15 mouse cellular contexts compared by ENCODE assay signal in the genomic region with DNA sequence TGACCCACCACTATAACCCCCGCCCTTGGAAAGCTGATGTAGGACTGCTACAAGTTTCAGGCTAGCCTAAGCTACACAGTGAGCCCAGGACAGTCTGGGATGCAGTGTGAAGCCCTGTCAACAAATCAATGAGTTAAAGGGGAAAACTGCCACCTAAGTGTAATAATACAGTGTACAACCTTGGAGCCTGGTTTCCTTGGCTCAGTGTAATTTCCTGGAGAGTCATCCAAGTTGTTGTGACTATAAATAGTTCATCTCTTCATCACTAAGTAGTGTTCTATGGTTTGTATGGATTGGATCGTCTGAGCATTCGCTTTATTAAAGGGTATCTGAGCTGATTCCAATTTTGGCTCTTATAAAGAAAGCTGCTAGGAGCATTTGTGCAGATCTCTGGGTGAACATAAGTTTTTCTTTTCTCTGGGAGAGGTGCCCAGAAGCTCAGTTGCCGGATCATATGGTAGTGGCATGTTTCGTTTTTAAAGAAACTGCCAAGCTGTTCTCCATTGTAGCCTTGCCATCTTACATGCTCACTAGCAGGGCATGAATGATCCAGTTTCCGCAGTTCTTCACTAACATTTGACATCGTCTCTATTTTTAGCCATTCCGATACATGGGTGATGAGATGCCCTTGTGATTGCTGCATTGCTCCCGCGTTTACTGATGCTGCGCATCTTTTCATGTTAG. TPM values are rescaled to one million over a fixed set of nuclear protein-coding genes. Genes with fewer than 3 reads are reported as not detected.
DNase-seq lines count a peak whose midpoint lies in the region; ATAC-seq lines count a peak whose summit lies in the region.
"Had no signal": no experiment of that assay in that cellular context is flagged by ENCODE, and none has a peak within 500 bp of the region (broad histone marks: within the 10 kb centered on the region; RNA-seq: fewer than 3 reads in every experiment).

No protein-coding gene starts in this region.

- H3K27me3 ChIP-seq in heart, embryonic 16.5 days (ENCODE audit: control insufficient read depth, insufficient read depth, low read length) = no peaks in the 10 kb centered on the region
- no peaks in the 10 kb centered on the region for H3K27me3 ChIP-seq in heart, embryonic 12.5 days (replicated peaks)

- H3K4me3 ChIP-seq in heart, embryonic 16.5 days (ENCODE audit: low read length) = no peak overlapping the region
- H3K4me3 ChIP-seq in heart, embryonic 12.5 days = no peak overlapping the region
- H3K4me3 ChIP-seq: liver, embryonic 12.5 days; megakaryocyte, embryonic 14.5 days had no signal

- peak; percentile 37 for DNase-seq in cerebellum, adult 9-10 months
- DNase-seq in cerebellum, postnatal 4 days (ENCODE audit: low spot score in 2 of 2) = no peak
- DNase-seq in NIH3T3 (ENCODE audit: low read depth) = peak; percentile 24
- peak; percentile 61 to 91 for DNase-seq in layer of hippocampus, postnatal 14 days (ENCODE audit: low spot score in 2 of 2)
- no peak for DNase-seq in thymus, postnatal 10 days (ENCODE audit: low spot score in 2 of 2)
- DNase-seq in gastrocnemius, postnatal 14 days = no peak
- DNase-seq: kidney, postnatal 25 days had no signal

- no peaks in the 10 kb centered on the region for H3K36me3 ChIP-seq in heart, embryonic 16.5 days (ENCODE audit: control insufficient read depth, insufficient read depth)
- H3K36me3 ChIP-seq in heart, embryonic 12.5 days = no peaks in the 10 kb centered on the region
- H3K36me3 ChIP-seq: liver, embryonic 12.5 days had no signal

- 43% methylated on average over 11 of the region's 11 CpGs for WGBS in heart, embryonic 16.5 days
- WGBS in heart, embryonic 12.5 days = 62% methylated on average over 11 of the region's 11 CpGs

- peak overlapping the region; percentile 74 for H3K27ac ChIP-seq in heart, embryonic 16.5 days (ENCODE audit: low read length)
- no peak overlapping the region for H3K27ac ChIP-seq in heart, embryonic 12.5 days (ENCODE audit: poor library complexity, severe bottlenecking)
- H3K27ac ChIP-seq: liver, embryonic 12.5 days had no signal

- peak overlapping the region; percentile 21; the same call in 1 of the 2 replicates for H3K9ac ChIP-seq in heart, embryonic 16.5 days (ENCODE audit: low read length)
- no peak overlapping the region for H3K9ac ChIP-seq in heart, embryonic 12.5 days
- H3K9ac ChIP-seq: liver, embryonic 12.5 days had no signal

- 0 out of 2 replicates have a peak, but pooled peaks have one; percentile 63 for ATAC-seq in heart, embryonic 16.5 days (replicated peaks; ENCODE audit: extremely low read depth, insufficient read depth, low FRiP score)
- no peak for ATAC-seq in heart, embryonic 12.5 days (ENCODE audit: insufficient number of reproducible peaks, low FRiP score)
- ATAC-seq: liver, embryonic 12.5 days had no signal

- intact Hi-C loops in gastrocnemius, postnatal 14 days (cut with DNase I; ENCODE audit: low total_unique reads) = no loop called here

- H3K9me3 ChIP-seq in heart, embryonic 16.5 days (replicated peaks; ENCODE audit: control insufficient read depth, low read length) = no peaks in the 10 kb centered on the region
- H3K9me3 ChIP-seq in heart, embryonic 12.5 days (replicated peaks) = no peaks in the 10 kb centered on the region
- H3K9me3 ChIP-seq: liver, embryonic 12.5 days; megakaryocyte, embryonic 14.5 days had no signal

- peaks cover 24% of the 10 kb centered on the region for H3K4me1 ChIP-seq in heart, embryonic 16.5 days (ENCODE audit: control insufficient read depth, insufficient read depth, low read length)
- peaks cover 31% of the 10 kb centered on the region for H3K4me1 ChIP-seq in heart, embryonic 12.5 days (replicated peaks)
- H3K4me1 ChIP-seq: liver, embryonic 12.5 days had no signal

- H3K4me2 ChIP-seq in heart, embryonic 16.5 days (ENCODE audit: low read depth, low read length) = peak overlapping the region; percentile 50
- H3K4me2 ChIP-seq in heart, embryonic 12.5 days = no peak overlapping the region
- H3K4me2 ChIP-seq: liver, embryonic 12.5 days had no signal

RNA-seq across cellular contexts. Expression of a gene that starts 5.1 kb away (rescaled TPM):
- not detected in 2 replicates for polyA plus RNA-seq in heart, embryonic 16.5 days (2015; fragmentation: Nextera tagmentation; extraction: Ambion mirVana)
- polyA plus RNA-seq in heart, embryonic 12.5 days (2016; fragmentation: Nextera tagmentation; extraction: Ambion mirVana) = not detected in 2 replicates
- not detected for total RNA-seq in layer of hippocampus, postnatal 14 days (2021)
- not detected for total RNA-seq in gastrocnemius, postnatal 14 days (2021)
- total RNA-seq: heart, postnatal 10 days had no signal
- polyA plus RNA-seq: cortical plate, adult 2 months; liver, embryonic 12.5 days; neural tube, embryonic 11.5 days; small intestine, adult 2 months had no signal

RNA-seq across cellular contexts. Expression of a gene that starts 13.1 kb away (rescaled TPM):
- polyA plus RNA-seq in heart, embryonic 16.5 days (2015; fragmentation: Nextera tagmentation; extraction: Ambion mirVana) = 0.45 and 0.71 TPM in 2 replicates
- 1.0 and 1.5 TPM in 2 replicates for polyA plus RNA-seq in heart, embryonic 12.5 days (2016; fragmentation: Nextera tagmentation; extraction: Ambion mirVana)
- under 1 TPM in 1 of 2 experiments, not detected in 1; 0.14 TPM for total RNA-seq in layer of hippocampus, postnatal 14 days (2021)
- under 1 TPM in 1 of 2 experiments, not detected in 1; 0.16 TPM for total RNA-seq in gastrocnemius, postnatal 14 days (2021)
- total RNA-seq: heart, postnatal 10 days had no signal
- polyA plus RNA-seq: small intestine, adult 2 months had no signal

RNA-seq across cellular contexts. Expression of a gene that starts 18.9 kb away (rescaled TPM):
- polyA plus RNA-seq in heart, embryonic 16.5 days (2015; fragmentation: Nextera tagmentation; extraction: Ambion mirVana) = 39.8 and 44.3 TPM in 2 replicates
- polyA plus RNA-seq in heart, embryonic 12.5 days (2016; fragmentation: Nextera tagmentation; extraction: Ambion mirVana) = 39.1 and 39.2 TPM in 2 replicates
- total RNA-seq in layer of hippocampus, postnatal 14 days (2021) = 10 to 100 TPM; 37.0 to 37.8 TPM
- total RNA-seq in gastrocnemius, postnatal 14 days (2021) = 10 to 100 TPM; 15.6 to 17.5 TPM

RNA-seq across cellular contexts. Expression of a gene that starts 20.0 kb away (rescaled TPM):
- polyA plus RNA-seq in heart, embryonic 16.5 days (2015; fragmentation: Nextera tagmentation; extraction: Ambion mirVana) = 103 and 110 TPM in 2 replicates
- polyA plus RNA-seq in heart, embryonic 12.5 days (2016; fragmentation: Nextera tagmentation; extraction: Ambion mirVana) = 96.5 and 99.1 TPM in 2 replicates
- 10 to 100 TPM; 17.5 to 18.4 TPM for total RNA-seq in layer of hippocampus, postnatal 14 days (2021)
- total RNA-seq in gastrocnemius, postnatal 14 days (2021) = 1 to 10 TPM; 4.1 to 4.6 TPM

RNA-seq across cellular contexts. Expression of a gene that starts 38.2 kb away (rescaled TPM):
- 67.1 and 77.7 TPM in 2 replicates for polyA plus RNA-seq in heart, embryonic 16.5 days (2015; fragmentation: Nextera tagmentation; extraction: Ambion mirVana)
- 67.2 and 68.6 TPM in 2 replicates for polyA plus RNA-seq in heart, embryonic 12.5 days (2016; fragmentation: Nextera tagmentation; extraction: Ambion mirVana)
- 10 to 100 TPM; 34.8 to 39.8 TPM for total RNA-seq in layer of hippocampus, postnatal 14 days (2021)
- total RNA-seq in gastrocnemius, postnatal 14 days (2021) = 100 to 1,000 TPM; 118 to 125 TPM

Comparison
In these comparisons a context has a peak if more than half of its experiments do, and no peak if none do; other contexts are left out.
1. DNase-seq: peak in cerebellum, adult 9-10 months (single experiment), NIH3T3 (single experiment) and layer of hippocampus, postnatal 14 days (2 of 2); none in cerebellum, postnatal 4 days (0 of 2), thymus, postnatal 10 days (0 of 2) and gastrocnemius, postnatal 14 days (single experiment).